Mouse (Mus musculus) heart, embryonic 12.5 days (tissue): ENCODE data around the gene Psmc3ip. TPM values are rescaled to one million over a fixed set of nuclear protein-coding genes. Genes with fewer than 3 reads are reported as not detected.

ENCODE experiments used
- ATAC-seq: fragments of 200-750 bp; cut with Nextera tagmentation; 2 replicates; pipeline ENCODE4 v1.8.0; 2017; ENCODE audit warnings: moderate TSS enrichment, moderate library complexity; ENCODE audit not compliant: insufficient number of reproducible peaks, low FRiP score
- H3K27ac ChIP-seq: fragments of 300-500 bp; sonication (generic); 2 replicates; pipeline ENCODE4 v1.5.1; 2016; ENCODE audit warnings: mild to moderate bottlenecking, moderate library complexity; ENCODE audit not compliant: poor library complexity, severe bottlenecking
- H3K27me3 ChIP-seq: fragments of 300-500 bp; sonication (generic); replicated peaks from 2 replicates; pipeline ENCODE4 v1.6.1; 2016; ENCODE audit warnings: mild to moderate bottlenecking, moderate library complexity
- H3K36me3 ChIP-seq: fragments of 300-500 bp; sonication (generic); 2 replicates; pipeline ENCODE4 v1.6.1; 2016; ENCODE audit warnings: mild to moderate bottlenecking, moderate library complexity
- H3K4me1 ChIP-seq: fragments of 300-500 bp; sonication (generic); replicated peaks from 2 replicates; pipeline ENCODE4 v1.6.1; 2016; ENCODE audit warnings: mild to moderate bottlenecking
- H3K4me2 ChIP-seq: fragments of 300-500 bp; sonication (generic); 2 replicates; pipeline ENCODE4 v1.6.1; 2016; ENCODE audit warnings: mild to moderate bottlenecking, moderate library complexity
- H3K4me3 ChIP-seq: fragments of 300-500 bp; sonication (generic); 2 replicates; pipeline ENCODE4 v1.5.1; 2016; ENCODE audit warnings: mild to moderate bottlenecking
- H3K9ac ChIP-seq: fragments of 300-500 bp; sonication (generic); 2 replicates; pipeline ENCODE4 v1.6.1; 2016; ENCODE audit warnings: mild to moderate bottlenecking, moderate library complexity
- H3K9me3 ChIP-seq: fragments of 300-500 bp; sonication (generic); replicated peaks from 2 replicates; pipeline ENCODE4 v1.6.1; 2016; ENCODE audit warnings: mild to moderate bottlenecking, moderate library complexity
- WGBS: fragments of 180-500 bp; shearing (Covaris S2); methylation state at CpG from one replicate; pipeline ENCODE4 v1.1.7; 2016; 5-methylcytosine and 5-hydroxymethylcytosine counted together
- polyA plus RNA-seq: library from polyadenylated mRNA; unstranded; fragments of >200 nt; fragmentation: Nextera tagmentation; extraction: Ambion mirVana; gene quantifications from 2 replicates; pipeline ENCODE4 v1.2.1, GENCODE M21; 2016

The Psmc3ip gene
- polyA plus RNA-seq, 1 experiment from 2014 or later, result 20.8 TPM

DNA sequence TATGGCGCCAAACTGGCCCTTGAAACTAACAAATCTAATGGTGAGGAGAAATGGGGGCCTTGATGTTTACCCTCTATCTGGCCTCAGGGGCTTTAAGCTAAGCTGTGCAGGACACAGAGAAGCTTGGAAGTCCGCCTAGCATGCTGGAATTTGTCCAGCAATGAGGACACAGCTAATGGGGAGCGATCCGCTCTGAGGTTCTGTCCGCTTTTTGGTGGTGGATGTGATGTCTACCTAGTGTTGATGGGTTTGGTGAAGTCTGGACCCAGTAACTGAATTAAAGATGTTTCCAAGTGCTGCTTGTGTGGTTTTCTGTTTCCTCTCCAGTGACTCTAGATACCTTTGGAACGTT lies 8.9 kb downstream of the Psmc3ip start:
- no peak for ATAC-seq
- Histone ChIP-seq H3K27ac (peak overlapping the region; percentile 74), H3K36me3 (peaks cover 45% of the 10 kb centered on the region), H3K4me2 (peak overlapping the region; percentile 95), H3K4me1 (peaks cover 42% of the 10 kb centered on the region), H3K4me3 (peak overlapping the region; percentile 86), H3K27me3 (no peaks in the 10 kb centered on the region), H3K9ac (peak overlapping the region; percentile 92), H3K9me3 (no peaks in the 10 kb centered on the region)
- WGBS, result 75% methylated on average over 6 of the region's 6 CpGs

DNA sequence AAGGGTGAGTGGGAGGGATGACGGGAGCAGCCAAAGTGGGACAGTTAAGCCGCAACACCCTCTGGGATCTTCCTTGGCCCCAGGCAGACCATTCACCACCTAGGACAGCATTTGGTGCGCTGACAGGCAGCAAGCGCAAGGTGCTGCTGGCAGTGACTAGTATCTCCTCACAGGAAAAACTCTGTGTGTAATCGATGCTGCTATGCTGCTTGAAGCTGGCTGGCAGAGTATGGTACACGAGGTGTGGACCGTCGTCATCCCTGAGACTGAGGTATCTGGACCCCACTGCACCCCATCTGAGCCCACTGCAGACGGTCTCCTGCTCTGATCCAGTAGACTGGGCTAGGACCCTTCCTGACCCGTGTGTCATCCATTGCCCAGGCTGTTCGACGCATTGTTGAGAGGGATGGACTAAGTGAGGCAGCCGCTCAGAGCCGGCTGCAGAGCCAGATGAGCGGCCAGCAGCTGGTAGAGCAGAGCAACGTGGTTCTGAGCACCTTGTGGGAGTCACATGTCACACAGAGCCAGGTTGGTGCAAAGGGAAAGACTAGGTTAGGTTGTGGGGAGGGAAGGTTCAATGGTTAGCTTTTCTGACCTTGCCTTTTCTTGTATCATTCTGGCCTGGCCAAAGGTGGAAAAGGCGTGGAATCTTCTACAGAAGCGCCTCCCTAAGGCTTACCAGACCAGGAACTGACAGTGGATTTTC lies 9.5 kb downstream of the Psmc3ip start:
- Histone ChIP-seq H3K9me3 (no peaks in the 10 kb centered on the region), H3K4me3 (no peak overlapping the region), H3K27ac (peak overlapping the region; percentile 74; the same call in 1 of the 2 replicates), H3K27me3 (peaks cover 5% of the 10 kb centered on the region), H3K36me3 (peaks cover 40% of the 10 kb centered on the region), H3K4me1 (peaks cover 42% of the 10 kb centered on the region), H3K4me2 (peak overlapping the region; percentile 95), H3K9ac (peak overlapping the region; percentile 92; the same call in 1 of the 2 replicates)
- WGBS, result 90% methylated on average over 18 of the region's 18 CpGs
- no peak for ATAC-seq

- no peaks in the 10 kb centered on the region for H3K9me3 ChIP-seq
- peaks cover 45% of the 10 kb centered on the region for H3K4me1 ChIP-seq
- ATAC-seq, result no peak
- H3K36me3 ChIP-seq, result peaks cover 30% of the 10 kb centered on the region
- H3K27me3 ChIP-seq, result peaks cover 15% of the 10 kb centered on the region
- WGBS, result 91% methylated on average over 12 of the region's 12 CpGs
- peak overlapping the region; percentile 13; the same call in 1 of the 2 replicates for H3K9ac ChIP-seq
- H3K4me2 ChIP-seq, result no peak overlapping the region
- H3K27ac ChIP-seq, result no peak overlapping the region
- H3K4me3 ChIP-seq, result no peak overlapping the region
These were observed 10.4 kb downstream of the Psmc3ip start for GRCm38 (mm10) chr11:101084811-101085210.

- Histone ChIP-seq H3K36me3 (peaks cover 25% of the 10 kb centered on the region), H3K4me1 (peaks cover 51% of the 10 kb centered on the region), H3K4me2 (no peak overlapping the region), H3K27me3 (peaks cover 20% of the 10 kb centered on the region), H3K9me3 (no peaks in the 10 kb centered on the region), H3K9ac (no peak overlapping the region), H3K27ac (no peak overlapping the region), H3K4me3 (no peak overlapping the region)
- no peak for ATAC-seq
- 77% methylated on average over 14 of the region's 14 CpGs for WGBS
These were observed 11.0 kb downstream of the Psmc3ip start for GRCm38 (mm10) chr11:101084246-101084645.

GRCm38 (mm10) chr11:101083083-101083697 lies 12.0 kb downstream of the Psmc3ip start:
- Histone ChIP-seq H3K27me3 (peaks cover 31% of the 10 kb centered on the region), H3K27ac (peak overlapping the region; percentile 84), H3K36me3 (peaks cover 15% of the 10 kb centered on the region), H3K4me3 (peak overlapping the region; percentile 70), H3K4me1 (peaks cover 51% of the 10 kb centered on the region), H3K9ac (peak overlapping the region; percentile 91), H3K4me2 (peak overlapping the region; percentile 90), H3K9me3 (no peaks in the 10 kb centered on the region)
- no peak for ATAC-seq
- 37% methylated on average over 19 of the region's 19 CpGs for WGBS

GRCm38 (mm10) chr11:101082208-101083082 lies 12.8 kb downstream of the Psmc3ip start, which contains the start of gene Coasy:
Gene Coasy (plus strand): TSS chr11:101082565.
- ATAC-seq, result peak; percentile 89
- Histone ChIP-seq H3K4me1 (peaks cover 43% of the 10 kb centered on the region), H3K9ac (peak within 1 kb of the TSS; percentile 91), H3K4me2 (peak within 1 kb of the TSS; percentile 90), H3K36me3 (peaks cover 15% of the 10 kb centered on the region), H3K27ac (peak within 1 kb of the TSS; percentile 84), H3K9me3 (no peaks in the 10 kb centered on the region), H3K4me3 (peak within 1 kb of the TSS; percentile 70), H3K27me3 (peaks cover 38% of the 10 kb centered on the region)
- under 1% methylated on average over 51 of the region's 51 CpGs for WGBS

DNA sequence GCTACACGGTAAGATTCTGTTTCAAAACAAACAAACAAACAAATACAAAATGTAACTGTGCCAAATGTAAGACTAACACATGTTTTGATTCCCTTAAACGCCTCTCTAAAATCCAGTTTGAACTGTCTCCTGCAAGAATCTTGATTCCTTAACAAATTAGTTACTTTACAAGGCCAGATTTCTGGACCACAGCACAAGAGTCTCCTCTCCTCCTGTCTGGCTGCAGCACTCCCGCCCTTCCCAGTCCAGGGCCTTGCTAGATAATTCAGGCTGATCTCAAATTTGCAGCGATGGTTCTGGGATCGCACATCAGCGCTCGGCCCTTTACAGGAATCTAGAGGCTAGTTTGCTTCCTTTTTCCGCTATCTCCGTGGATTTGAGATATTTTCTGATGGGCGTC lies 13.6 kb downstream of the Psmc3ip start:
- 6% methylated on average over 10 of the region's 10 CpGs for WGBS
- no peak for ATAC-seq
- H3K27ac ChIP-seq, result peak overlapping the region; percentile 71; the same call in 1 of the 2 replicates
- H3K9me3 ChIP-seq, result no peaks in the 10 kb centered on the region
- H3K9ac ChIP-seq, result peak overlapping the region; percentile 36
- peak overlapping the region; percentile 70 for H3K4me3 ChIP-seq
- peaks cover 46% of the 10 kb centered on the region for H3K27me3 ChIP-seq
- peak overlapping the region; percentile 90 for H3K4me2 ChIP-seq
- H3K4me1 ChIP-seq, result peaks cover 42% of the 10 kb centered on the region
- peaks cover 20% of the 10 kb centered on the region for H3K36me3 ChIP-seq

DNA sequence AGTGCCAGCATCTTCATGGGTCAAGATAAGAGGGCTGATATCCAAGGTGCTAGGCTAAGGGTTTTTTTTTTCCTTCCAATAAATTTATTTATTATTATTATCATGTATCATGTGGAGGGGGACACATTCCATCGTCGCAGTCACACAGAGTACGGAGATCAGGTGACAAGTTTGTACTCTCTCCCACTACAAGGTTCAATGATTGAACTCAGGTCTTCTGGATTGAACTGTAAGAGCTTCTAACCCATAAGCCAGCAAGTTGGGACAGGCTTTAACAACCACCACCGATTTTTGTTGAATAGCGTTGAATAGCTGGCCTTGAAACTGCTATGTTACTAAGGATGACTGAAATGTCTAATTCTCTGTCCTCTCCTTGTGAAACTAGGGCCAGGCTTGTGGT lies 14.8 kb downstream of the Psmc3ip start:
- H3K36me3 ChIP-seq, result peaks cover 18% of the 10 kb centered on the region
- peaks cover 53% of the 10 kb centered on the region for H3K27me3 ChIP-seq
- H3K4me1 ChIP-seq, result peaks cover 30% of the 10 kb centered on the region
- no peak overlapping the region for H3K4me2 ChIP-seq
- no peak for ATAC-seq
- WGBS, result 74% methylated on average over 5 of the region's 5 CpGs
- H3K9ac ChIP-seq, result no peak overlapping the region
- H3K9me3 ChIP-seq, result no peaks in the 10 kb centered on the region
- H3K4me3 ChIP-seq, result no peak overlapping the region
- H3K27ac ChIP-seq, result no peak overlapping the region

DNA sequence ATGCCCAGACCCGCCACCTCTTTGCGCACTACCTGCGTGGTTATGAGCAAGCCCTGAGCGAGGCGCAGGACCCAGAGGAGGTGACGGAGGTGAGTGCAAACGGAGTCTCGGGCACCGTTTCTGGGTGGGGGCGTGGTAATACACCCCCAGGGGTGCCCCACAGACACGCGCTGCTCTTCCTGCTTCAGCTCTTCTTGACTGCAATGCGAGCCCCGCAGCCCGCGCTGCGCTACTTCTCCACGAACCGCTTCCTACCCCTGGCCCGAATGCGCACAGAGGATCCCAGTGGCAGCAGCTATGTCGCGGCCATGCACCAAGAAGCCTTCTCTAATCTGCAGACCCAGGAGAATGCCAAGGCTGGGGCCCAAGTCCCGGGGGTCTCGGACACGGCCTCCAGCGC lies 15.5 kb downstream of the Psmc3ip start:
- Histone ChIP-seq H3K9me3 (no peaks in the 10 kb centered on the region), H3K27me3 (peaks cover 53% of the 10 kb centered on the region), H3K9ac (peak overlapping the region; percentile 47; the same call in 1 of the 2 replicates), H3K4me1 (peaks cover 25% of the 10 kb centered on the region), H3K4me3 (peak overlapping the region; percentile 33), H3K36me3 (peaks cover 12% of the 10 kb centered on the region), H3K27ac (no peak overlapping the region), H3K4me2 (peak overlapping the region; percentile 58)
- no peak for ATAC-seq
- WGBS, result 5% methylated on average over 27 of the region's 27 CpGs

DNA sequence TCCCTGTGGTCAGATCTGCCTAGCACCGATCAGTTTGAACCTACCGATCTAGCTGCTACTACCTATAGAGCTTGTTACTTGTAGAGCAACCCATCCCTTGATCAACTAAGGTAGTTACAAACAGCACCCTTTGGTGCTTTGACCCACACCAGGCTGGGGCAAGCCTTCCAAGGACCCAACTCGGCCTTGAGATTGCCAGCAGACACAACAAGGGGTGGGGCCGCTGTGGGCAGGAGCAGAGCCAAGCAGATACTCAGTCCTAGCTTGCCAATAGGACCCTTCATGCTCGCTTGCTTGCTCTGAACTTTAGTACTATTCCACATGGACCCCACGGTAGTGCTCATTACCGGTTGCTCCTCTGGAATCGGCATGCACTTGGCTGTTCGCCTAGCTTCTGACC lies 17.1 kb downstream of the Psmc3ip start, which contains the start of gene Hsd17b1:
TSS of gene Hsd17b1 (plus strand) at position 291 of the 400 bp plus-strand sequence.
- H3K27me3 ChIP-seq, result peaks cover 56% of the 10 kb centered on the region

More for the DNA sequence above, 17.1 kb downstream of the Psmc3ip start, which contains the start of gene Hsd17b1:
- Histone ChIP-seq H3K4me3 (0 out of 2 replicates have a peak within 1 kb of the TSS, but pooled peaks have one; percentile 33), H3K27ac (no peak within 1 kb of the TSS), H3K9me3 (no peaks in the 10 kb centered on the region), H3K4me1 (peaks cover 17% of the 10 kb centered on the region), H3K4me2 (no peak within 1 kb of the TSS), H3K9ac (no peak within 1 kb of the TSS), H3K36me3 (peaks cover 10% of the 10 kb centered on the region)
- no peak for ATAC-seq
- WGBS, result 73% methylated on average over 9 of the region's 9 CpGs
